In genomic region chr11:80851859-80852258, GRCm38 (mm10) we compare ENCODE assay signal across 9 mouse cellular contexts. TPM values are rescaled to one million over a fixed set of nuclear protein-coding genes. Genes with fewer than 3 reads are reported as not detected.
DNase-seq lines count a peak whose midpoint lies in the region; ATAC-seq and TF ChIP-seq lines count a peak whose summit lies in the region.
"Had no signal": no experiment of that assay in that cellular context is flagged by ENCODE, and none has a peak within 500 bp of the region (broad histone marks: within the 10 kb centered on the region; RNA-seq: fewer than 3 reads in every experiment).

No protein-coding gene starts in this region.

- H3K4me2 ChIP-seq in intestine, embryonic 15.5 days (replicated peaks): no peak overlapping the region
- H3K4me2 ChIP-seq: midbrain, embryonic 11.5 days had no signal

- peak; percentile 75 for TF ChIP-seq CTCF in layer of hippocampus, adult 2 months (conservative IDR thresholded peaks at IDR 0.05)

- no peaks in the 10 kb centered on the region for H3K9me3 ChIP-seq in embryonic facial prominence, embryonic 10.5 days
- no peaks in the 10 kb centered on the region for H3K9me3 ChIP-seq in intestine, embryonic 15.5 days

- no peak overlapping the region for H3K9ac ChIP-seq in intestine, embryonic 15.5 days

- no peak overlapping the region for H3K27ac ChIP-seq in layer of hippocampus, adult 2 months
- H3K27ac ChIP-seq in embryonic facial prominence, embryonic 10.5 days (replicated peaks): no peak overlapping the region
- no peak overlapping the region for H3K27ac ChIP-seq in intestine, embryonic 15.5 days

- H3K36me3 ChIP-seq in embryonic facial prominence, embryonic 10.5 days (replicated peaks): no peaks in the 10 kb centered on the region
- no peaks in the 10 kb centered on the region for H3K36me3 ChIP-seq in intestine, embryonic 15.5 days

- H3K4me3 ChIP-seq in layer of hippocampus, adult 2 months: no peak overlapping the region
- no peak overlapping the region for H3K4me3 ChIP-seq in embryonic facial prominence, embryonic 10.5 days
- H3K4me3 ChIP-seq in intestine, embryonic 15.5 days (replicated peaks): no peak overlapping the region

- no peaks in the 10 kb centered on the region for H3K27me3 ChIP-seq in embryonic facial prominence, embryonic 10.5 days (replicated peaks; ENCODE audit: low read depth, poor library complexity, severe bottlenecking)
- H3K27me3 ChIP-seq in intestine, embryonic 15.5 days (replicated peaks): peaks cover 5% of the 10 kb centered on the region

- no peak for DNase-seq in layer of hippocampus, adult 2 months (ENCODE audit: low spot score in 2 of 2)
- DNase-seq in layer of hippocampus, adult 9-11 months: no peak
- peak; percentile 72 for DNase-seq in R1 (ENCODE audit: low read depth, low spot score)
- peak; percentile 14 for DNase-seq in embryonic facial prominence, embryonic 10.5 days (ENCODE audit: low spot score)
- peak; percentile 63 for DNase-seq in mesoderm, embryonic 11.5 days (ENCODE audit: low read depth, low spot score)
- DNase-seq in left cerebral cortex, adult 9 months (ENCODE audit: low spot score in 2 of 2): no peak

- H3K4me1 ChIP-seq in embryonic facial prominence, embryonic 10.5 days: peaks cover 6% of the 10 kb centered on the region
- H3K4me1 ChIP-seq in intestine, embryonic 15.5 days (replicated peaks): no peaks in the 10 kb centered on the region

- whole genome bisulfite sequencing in embryonic facial prominence, embryonic 10.5 days: 46% methylated on average over 5 of the region's 5 CpGs
- WGBS in intestine, embryonic 15.5 days: 45% methylated on average over 5 of the region's 5 CpGs

- no peak for ATAC-seq in intestine, embryonic 15.5 days

RNA-seq across cellular contexts. Expression of gene Spaca3, which starts 6.3 kb away (rescaled TPM):
- not detected for total RNA-seq in layer of hippocampus, adult 2 months (2021)
- not detected in 2 replicates for polyA plus RNA-seq in embryonic facial prominence, embryonic 10.5 days (2016; fragmentation: Nextera tagmentation; extraction: Ambion mirVana)
- polyA plus RNA-seq in intestine, embryonic 15.5 days (2015; fragmentation: Nextera tagmentation; extraction: Ambion mirVana): not detected in 2 replicates
- polyA plus RNA-seq: midbrain, embryonic 11.5 days; stomach, embryonic 16.5 days had no signal

RNA-seq across cellular contexts. Expression of gene Tmem98, which starts 41.9 kb away (rescaled TPM):
- total RNA-seq in layer of hippocampus, adult 2 months (2021): 1 to 10 TPM; 6.0 to 9.0 TPM
- polyA plus RNA-seq in embryonic facial prominence, embryonic 10.5 days (2016; fragmentation: Nextera tagmentation; extraction: Ambion mirVana): 120 and 125 TPM in 2 replicates
- polyA plus RNA-seq in intestine, embryonic 15.5 days (2015; fragmentation: Nextera tagmentation; extraction: Ambion mirVana): 214 and 215 TPM in 2 replicates

Comparison
In these comparisons a context has a peak if more than half of its experiments do, and no peak if none do; other contexts are left out.
1. DNase-seq: peak in R1 (single experiment), embryonic facial prominence, embryonic 10.5 days (single experiment) and mesoderm, embryonic 11.5 days (single experiment); none in layer of hippocampus, adult 2 months (0 of 2), layer of hippocampus, adult 9-11 months (single experiment) and left cerebral cortex, adult 9 months (0 of 2).